Mouse (Mus musculus) right cerebral cortex, postnatal 25 days (tissue): ENCODE measurements at regions not wholly inside any gene's neighbourhood (a gene's known extent, or its start where the extent isn't known, plus 50 kb on each side); places are given as distances from the start of the nearest gene placed in this dataset.

ENCODE experiments used
- DNase-seq: peaks from one replicate; pipeline ENCODE4 v3.0.0; 2022

DNA sequence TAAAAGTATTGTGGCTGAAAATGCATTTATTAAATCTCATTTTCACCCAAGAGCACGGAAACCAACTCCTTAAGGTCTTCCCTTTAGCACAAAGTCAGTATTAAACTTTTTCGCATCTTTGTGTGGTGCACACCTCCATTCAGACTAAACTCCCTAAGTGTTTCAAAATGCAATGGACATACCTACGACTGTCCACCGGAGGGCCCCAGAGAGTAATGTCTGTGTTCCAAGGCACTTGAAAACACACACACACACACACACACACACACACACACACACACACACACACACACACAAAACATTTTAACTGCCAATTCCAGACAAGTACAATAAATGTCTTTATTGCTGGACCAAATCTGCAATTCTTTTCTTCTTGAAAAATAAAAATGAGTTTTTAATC lies 243.7 kb downstream of the Foxa2 start:
- no peak for DNase-seq

DNA sequence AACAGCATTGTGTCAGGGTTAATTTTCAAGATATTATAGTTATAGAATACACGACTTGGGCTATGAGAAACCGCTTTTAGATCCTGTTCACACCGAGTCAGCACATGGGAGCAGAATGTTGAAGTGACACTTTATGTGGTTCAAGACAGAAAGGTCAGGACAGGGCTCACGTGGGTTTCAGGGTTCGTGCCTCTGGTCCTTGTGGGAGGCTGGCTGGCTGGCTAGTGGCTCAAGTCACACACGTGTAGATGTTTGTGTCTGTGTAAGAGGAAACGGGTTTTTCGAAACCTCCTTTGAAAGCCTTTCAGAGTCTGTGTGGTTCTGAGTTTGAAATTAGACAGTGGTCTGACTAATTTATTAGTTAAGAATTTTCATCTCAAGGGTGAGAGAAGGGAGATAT lies 255.3 kb downstream of the Foxa2 start:
- DNase-seq = no peak

DNA sequence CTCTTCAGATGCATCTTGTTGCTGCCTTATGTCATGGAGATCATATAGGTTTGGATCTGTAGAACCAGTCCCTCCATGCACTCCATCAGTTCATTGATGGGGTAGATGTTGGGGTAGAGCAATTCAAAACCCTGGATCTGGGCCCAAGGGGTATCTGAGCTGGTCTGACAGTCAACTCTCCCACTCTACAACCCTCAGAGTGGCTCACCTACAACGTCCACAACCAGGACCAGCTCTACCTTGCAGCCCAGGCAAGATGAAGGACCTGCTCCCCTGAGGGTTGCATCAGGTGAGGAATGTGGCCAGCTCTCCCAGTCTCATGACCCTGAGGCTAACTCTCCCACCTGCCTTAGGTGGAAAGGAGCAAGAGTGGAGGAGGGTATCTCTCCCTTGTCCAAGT lies 256.9 kb downstream of the Foxa2 start:
- no peak for DNase-seq

DNA sequence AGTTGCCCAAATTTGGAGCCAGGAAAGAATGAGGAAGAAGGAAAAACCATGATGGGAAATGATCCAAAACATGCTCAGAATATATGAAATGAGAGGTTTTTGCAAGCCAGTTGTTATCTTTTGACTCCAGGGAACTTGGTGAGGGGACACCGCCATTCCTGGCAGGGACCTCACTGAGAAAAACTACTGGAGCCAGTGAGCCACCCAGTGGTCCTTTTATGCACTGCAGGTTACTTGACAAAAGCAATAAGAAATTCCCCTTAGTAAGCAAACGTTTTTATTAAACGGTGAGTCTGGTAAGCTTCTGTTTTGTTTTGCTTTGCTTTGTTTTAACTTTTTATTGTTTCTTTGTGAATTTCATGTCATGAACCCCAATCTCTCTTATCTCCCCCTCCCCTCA lies 257.5 kb downstream of the Foxa2 start:
- DNase-seq = peak; percentile 59

DNA sequence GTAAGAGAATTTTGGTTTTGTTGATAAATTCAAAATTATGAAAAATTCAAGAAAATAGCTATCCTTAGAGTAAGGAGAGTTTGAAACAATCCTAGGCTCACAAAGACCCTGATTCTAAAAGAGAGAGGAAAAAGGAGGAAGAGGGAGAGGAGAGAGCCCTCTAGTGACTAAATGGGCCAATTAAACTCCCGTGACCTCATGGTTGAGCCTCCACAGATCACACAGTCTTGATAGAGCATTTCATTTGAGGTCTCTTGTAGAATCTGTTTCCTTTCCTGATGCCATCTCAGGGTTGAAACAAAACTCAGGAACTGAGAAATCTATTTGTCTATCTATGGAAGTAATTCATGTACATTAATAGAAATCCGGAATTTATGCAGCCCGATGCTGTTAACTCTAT lies 258.8 kb downstream of the Foxa2 start:
- no peak for DNase-seq

DNA sequence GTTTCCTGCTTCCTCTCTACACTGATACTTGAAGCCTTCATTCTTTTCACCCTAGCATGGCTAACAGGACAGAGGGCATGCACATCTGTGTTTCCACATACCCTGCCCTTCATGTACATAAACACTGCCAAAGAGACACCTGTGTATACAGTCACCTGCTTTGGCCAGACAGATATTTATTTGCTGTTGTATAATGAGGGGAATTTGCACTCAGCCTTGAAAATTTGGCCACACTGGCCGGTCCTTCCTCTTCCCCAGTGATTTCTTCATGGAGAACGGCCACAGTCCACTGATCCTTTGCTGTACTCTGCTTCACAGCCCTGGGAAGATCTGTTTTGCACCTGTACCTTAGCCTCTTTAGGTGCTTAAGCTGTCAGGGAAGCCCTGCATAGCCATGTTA lies 264.3 kb downstream of the Foxa2 start:
- no peak for DNase-seq

DNA sequence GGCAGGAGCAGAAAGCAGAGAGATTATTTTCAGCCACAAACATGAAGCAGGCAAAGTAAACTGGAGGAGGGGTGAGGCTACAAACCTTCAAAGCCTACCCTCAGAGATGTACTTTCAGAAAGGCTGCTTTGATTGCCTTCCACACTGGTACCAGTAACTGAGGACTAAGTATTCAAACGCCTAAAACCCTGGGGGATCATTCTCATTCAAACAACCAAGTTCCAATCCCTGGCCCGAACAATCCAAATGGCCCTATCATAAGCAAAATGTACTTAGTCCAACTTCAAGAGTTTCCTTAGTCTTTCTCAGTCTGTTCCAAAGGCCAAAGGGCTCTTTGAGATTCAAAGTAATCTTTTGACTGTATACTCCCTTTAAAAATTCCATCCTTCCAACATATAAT lies 270.5 kb downstream of the Foxa2 start:
- DNase-seq = no peak

DNA sequence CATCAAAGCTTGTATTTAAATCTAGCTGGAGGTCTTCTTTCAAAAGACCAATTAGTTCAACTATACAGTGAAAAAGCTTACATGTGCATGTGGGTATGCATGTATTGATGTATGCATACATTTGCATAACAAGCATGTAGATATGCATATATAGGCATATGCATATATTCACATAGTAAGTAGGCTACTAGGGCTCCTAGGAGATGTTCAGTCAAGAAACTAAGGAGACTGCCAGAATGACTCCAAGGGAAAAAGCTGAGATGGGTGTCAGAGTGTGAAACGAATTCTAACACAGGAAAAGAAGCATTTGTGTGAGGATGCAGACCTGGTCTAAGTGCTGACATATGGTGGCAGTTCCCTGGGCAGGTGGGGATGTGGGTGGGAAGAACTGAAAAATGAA lies 274.2 kb downstream of the Foxa2 start:
- no peak for DNase-seq

DNA sequence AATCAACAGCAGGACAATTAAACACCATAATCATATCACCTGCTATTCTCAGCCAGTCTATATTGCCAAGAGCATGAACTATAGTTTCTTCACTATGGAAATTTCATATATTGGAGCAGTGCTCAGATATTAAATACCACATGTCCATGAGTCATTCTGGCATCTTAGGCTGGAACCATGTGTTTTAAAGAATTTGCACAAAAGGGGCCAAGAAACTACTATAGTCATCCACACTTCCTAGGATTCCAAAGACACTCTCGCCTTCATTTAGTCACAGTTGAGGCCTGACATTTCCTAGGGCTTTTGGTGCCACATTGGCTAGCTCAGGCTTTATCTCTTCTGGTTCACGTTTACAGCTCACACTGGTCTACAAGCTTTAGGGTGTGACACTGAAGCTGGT lies 293.7 kb downstream of the Foxa2 start:
- no peak for DNase-seq

DNA sequence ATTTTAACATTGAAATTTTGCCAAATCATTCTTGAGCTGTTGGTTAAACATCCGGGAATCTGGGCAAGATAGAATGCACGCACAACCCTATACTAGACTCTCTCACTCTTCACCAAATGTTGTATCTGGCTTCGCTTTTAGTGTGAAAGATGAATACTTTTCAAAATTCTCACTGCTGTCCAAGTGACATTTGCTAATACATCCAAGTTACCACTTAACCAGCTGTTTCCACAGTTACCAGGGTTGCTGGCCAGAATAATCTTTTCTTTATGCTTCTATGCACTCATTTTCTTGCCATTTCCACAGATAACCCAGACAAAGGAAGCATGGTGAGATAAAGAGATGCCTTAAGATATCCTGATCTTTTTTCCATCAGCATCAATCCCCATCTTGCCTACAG lies 294.9 kb downstream of the Foxa2 start:
- DNase-seq = no peak

DNA sequence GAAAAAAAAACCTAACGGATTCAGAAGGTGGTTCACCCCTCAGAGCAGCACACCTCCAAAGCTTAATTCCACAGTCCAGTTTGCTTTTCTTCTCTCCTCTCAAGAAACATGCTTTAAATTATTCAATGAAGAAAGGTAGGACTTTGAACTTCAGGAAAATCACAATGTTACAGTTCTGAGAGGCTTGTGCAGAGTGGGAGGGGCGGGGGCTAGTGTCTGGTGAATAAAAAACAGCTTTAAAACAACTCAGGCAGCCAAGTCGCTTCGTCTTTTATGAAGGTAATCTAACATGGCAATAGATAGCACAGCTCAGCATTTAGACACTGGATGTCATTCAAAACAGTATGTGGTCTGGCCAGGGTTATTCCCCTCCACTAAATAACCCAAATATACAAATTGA lies 298.8 kb downstream of the Foxa2 start:
- no peak for DNase-seq

DNA sequence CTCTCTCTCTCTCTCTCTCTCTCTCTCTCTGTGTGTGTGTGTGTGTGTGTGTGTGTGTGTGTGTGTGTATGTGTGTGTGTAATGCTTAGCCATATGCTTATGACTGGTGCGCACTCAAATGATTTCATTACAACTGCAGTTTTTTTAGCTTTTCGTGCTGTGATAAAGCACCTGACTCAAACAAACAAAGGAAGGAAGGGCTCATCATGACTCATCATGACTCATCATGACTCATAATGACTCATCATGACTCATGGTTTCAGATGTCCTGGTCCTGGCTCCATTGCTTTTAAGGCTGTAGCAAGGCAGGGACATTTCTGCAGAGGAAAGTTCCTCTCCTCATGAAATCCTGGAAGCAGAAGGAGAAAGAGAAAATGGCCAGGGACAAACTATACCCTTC lies 302.9 kb downstream of the Foxa2 start:
- no peak for DNase-seq

DNA sequence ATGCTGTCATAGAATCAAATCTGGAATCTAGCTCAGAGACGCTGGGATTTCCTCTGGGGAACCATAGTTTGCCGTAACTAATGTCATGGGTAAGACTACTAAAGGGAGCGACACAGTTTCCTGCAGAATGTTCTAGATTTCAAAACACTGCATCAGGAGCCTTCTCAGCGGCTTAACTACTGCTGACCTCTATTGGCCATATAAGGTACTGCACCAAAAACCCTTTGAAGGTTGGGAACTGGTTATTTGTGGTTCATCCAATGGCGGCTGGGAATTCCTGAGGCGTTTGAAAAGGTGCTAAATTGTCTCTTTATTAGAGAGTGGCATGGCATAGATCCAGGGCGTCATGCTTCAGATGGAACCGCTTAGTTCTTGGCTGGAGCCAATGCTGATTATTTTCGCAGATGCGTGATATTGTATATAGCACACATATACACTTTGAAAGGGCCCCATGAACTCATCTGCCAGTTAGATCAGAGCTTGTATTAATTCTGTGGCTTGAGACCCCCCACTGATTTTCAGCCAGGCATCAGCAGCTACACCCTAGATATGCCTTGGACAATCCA lies 308.4 kb downstream of the Foxa2 start:
- DNase-seq = no peak

DNA sequence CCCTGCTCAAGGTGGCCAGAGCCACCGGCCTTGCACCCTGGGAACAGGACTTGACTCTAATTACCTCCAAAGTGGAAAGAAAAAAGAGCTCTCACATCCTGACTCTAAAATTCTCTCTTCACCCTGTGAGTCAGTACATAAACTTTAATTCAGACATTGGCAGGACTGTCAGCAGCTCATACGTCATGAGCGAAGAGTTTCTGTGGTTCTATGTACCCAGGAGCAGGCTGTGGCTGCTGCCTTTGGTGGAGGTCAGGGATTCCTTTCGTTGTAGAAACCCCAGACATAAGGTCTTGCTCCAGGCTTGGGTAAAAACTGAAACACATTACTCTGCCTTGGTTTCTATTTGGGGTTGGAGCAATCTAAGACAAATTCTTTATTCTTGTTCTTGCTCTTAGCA lies 319.4 kb downstream of the Foxa2 start:
- DNase-seq = no peak

DNA sequence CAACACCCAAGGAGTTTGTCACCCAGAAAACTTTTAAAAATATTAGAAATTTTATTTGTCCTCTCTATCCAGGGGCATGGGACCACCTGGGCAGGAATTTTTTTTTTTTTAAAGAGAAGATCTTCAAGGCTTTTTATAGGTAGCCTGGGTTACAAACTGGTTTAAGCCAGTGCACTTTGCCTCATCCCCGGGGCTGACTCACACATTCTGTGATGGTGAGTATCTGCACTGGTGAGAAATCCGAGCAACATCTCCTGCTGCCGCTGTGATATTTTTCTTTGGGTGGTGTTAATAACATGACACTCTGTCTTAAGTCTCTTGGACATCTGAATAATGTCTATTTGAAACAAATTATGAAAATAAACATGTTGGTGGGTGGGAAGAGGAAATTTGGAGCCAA lies 327.8 kb downstream of the Foxa2 start:
- no peak for DNase-seq

DNA sequence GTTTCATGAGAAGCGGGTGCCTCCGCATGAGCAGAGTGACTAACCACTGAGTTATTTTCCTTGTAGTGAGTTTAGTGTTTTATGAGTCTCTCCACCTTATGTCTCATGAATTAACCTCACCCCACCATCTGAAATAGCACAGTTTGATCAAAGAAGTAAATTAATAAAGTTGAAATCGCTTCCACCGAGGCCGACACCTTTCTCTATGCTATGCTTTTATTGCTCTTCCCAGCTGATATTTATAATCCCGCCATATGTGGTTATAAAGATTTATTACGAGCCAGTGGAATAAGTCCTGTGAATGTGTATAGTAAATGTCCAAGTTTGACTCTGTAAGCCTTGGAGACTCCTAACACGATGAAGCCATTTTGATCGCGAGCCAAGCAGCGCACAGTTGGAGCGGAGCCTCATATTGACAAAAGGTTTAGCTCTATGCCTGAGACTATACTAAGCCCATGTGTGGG lies 329.3 kb downstream of the Foxa2 start:
- no peak for DNase-seq

DNA sequence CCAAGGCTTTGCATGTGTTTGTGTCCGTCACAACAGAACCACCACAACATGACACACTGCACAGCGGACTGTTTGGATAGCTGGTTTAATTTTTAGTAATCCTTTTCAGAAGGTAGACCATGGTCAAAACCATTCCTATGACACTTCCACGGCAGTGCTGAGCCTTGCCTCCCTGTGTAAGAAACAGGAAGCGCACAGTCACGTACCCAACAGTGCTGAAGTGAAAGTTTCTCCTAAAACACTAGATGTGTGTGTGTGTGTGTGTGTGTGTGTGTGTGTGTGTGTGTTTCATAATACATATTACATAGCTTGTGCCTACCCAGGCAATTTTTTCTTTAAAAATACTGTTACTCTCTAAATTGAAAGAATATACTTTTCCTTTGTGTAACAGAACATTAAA lies 331.0 kb downstream of the Foxa2 start:
- no peak for DNase-seq

DNA sequence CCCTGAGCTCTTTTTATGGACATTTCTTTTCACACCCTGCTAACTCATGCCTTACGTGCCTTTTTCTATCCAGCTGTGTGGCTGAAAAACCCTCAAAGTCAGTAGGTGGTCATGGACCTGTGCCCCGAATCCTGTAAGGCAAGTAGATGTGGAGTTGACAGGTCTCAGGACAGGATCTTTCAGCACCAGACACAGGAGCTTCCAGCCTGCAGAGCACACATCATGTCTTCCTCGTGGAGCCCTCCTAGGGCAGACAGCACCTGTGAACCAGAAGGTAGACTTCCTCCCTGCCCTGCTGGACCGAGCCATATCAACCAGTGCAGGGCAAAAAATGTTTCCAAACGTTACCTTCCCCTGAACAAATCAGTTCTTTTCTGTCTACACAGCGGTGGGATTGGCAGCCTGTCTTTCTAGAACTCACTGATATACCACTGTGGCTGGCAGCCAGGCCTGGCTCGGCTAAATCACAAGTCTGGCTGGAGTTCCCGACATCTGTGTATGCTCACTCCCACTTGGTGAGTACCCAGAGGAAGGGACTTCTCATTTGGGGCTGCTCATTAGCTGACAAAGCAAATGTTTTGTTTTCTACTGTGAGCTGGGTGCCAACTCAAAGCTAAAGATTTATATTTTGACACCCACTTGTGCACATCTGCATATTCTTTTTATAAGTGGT lies 336.0 kb downstream of the Foxa2 start:
- no peak for DNase-seq

DNA sequence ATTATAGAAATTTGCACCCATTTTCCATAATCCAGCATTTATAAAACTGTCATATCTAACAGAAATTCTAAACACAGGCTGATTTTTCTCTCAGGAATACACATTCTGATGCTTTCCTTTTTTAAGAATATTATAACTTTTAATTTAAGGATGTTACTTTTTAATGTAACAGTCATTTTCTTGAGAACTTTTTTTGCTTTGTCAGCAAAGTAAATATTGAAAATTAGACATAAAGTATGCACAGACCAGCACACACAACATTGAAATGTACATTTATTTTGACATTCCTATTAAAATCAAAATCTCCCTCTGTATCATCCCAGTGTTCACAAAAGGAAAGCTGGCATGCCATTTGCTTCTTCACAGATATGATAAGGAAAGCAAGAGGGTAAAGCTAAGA lies 337.0 kb downstream of the Foxa2 start:
- no peak for DNase-seq

DNA sequence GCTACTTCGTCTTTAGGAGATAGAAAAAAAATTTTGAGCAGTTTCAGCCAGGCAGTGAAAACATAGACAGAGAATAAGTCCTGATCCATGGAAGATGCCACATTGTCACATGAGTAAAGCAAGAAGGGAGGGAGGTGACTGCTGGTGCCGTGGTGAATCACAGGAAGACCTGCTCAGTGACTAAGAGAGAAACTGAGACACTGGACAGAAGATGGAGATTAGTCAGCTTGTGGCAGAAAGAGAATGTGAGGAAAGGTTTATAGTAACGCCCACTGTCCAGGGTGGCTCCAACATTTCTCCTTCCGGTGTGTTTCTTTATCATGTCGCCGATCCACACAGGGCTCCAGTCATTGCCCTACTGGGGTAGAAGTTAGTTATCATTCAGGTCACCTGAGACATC lies 339.6 kb downstream of the Foxa2 start:
- DNase-seq = no peak

DNA sequence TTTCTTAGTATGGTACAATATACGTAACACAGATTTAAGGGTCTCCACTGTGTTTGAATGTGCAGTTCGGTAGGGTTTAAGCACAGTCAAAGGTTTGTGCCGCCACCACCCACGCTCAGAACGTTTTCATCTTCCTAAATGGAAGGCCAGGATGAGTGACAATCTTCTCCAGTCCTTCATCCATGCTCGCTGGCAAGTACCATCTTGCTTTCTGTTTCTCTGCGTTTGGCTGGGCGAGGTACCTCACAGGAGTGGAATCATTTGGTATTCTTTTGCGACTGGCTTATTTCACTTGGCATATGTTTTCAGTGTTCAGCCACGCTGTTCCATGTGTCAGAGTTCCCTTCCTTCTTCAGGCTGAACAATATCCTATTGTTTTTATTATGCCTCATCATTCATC lies 342.3 kb downstream of the Pax1 start:
- DNase-seq = no peak

DNA sequence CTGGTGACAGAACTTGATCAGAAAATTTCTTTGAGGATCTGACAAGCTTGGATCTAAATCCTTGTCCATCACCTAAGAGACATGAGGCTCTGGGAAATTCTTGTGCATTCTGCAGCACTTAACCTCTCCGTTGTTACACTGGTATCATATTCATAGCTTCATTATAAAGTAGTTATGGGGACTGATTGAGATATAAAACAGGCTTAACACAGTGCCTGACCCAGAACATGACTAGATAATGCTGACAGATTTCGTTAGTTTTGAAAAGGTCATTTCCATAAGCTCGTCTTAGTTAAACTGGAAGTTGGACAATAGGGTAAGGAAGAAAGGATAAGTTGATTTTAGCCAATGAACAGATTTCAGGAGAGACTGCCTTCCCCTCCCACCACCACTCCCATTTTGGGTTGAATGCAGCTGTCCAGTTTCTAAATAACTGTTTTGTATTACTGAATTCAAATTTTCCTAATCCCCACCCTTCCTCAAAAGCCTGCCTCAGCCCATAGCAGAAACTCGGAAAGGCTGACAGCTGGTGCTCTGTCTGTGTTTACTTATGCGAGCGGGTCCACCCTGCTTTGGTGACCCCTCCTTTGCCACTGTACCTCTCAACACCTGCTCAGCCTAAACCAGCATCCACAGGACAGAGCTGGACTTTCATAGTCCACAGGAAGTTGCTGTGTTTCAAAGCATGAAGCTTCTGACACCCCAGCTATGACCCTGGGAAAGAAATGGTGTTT lies 340.8 kb downstream of the Pax1 start:
- no peak for DNase-seq

DNA sequence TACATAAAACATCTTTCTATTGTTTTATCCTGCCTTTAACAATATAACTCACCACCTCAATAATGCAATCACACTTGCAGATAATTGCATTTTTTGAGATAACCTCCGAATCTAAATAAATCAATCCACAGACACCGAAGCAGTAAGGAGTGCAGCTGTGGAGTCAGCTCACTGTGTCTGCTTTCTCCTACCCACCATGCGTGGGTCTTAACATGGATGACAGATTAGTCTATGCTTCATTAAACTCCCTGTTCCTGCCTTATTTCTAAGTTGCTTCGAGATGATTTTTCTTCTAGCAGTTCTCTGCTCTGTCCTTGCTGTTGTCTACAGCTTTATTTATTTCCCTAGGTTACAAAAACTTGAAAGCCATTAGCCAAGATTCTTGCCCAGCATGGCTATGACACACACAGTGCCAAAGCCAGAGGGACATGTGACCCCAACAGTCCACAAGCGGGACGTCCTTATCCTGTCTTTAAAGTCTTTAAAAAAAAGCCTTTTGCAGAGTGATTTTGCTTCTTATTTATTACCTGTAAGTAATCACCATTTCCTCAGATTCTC lies 337.9 kb downstream of the Pax1 start:
- DNase-seq = no peak

DNA sequence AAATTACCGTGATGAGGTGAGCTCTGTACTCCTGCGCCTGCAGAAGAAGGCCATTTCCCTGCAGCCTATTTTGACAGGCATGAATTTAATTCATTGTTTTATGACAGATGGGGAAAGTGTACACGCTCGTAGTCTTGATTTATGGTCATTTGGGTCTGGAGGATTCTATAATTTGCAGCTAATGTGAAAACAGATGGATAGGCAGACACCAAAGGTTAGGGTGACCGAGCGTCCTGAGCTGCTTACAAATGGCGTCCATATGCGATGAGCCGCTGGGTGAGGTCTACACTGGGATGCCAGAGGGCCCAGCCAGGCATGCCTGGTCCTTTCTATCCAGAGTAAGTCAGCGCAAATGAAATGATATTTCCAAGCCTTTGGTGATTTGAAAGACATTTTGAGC lies 330.2 kb downstream of the Pax1 start:
- DNase-seq = no peak
